Mouse (Mus musculus) R1 (cell line): ENCODE measurements around the gene Fnd3c2.
"Not testable (repeated sequence)": the region's sequence is repeated elsewhere in the genome, so short reads cannot be mapped to it uniquely, and the experiment has no call there.

Source experiments
- DNase-seq: peaks from one replicate; pipeline ENCODE4 v3.0.0-alpha.2; 2018; ENCODE audit warnings: low read depth, low spot score

The Fnd3c2 gene

GRCm38 (mm10) chrX:106255276-106255675 is at the start of gene Fnd3c2:
Gene Fnd3c2, minus strand, starts transcription at chrX:106255376.
- DNase-seq: no peak

DNA sequence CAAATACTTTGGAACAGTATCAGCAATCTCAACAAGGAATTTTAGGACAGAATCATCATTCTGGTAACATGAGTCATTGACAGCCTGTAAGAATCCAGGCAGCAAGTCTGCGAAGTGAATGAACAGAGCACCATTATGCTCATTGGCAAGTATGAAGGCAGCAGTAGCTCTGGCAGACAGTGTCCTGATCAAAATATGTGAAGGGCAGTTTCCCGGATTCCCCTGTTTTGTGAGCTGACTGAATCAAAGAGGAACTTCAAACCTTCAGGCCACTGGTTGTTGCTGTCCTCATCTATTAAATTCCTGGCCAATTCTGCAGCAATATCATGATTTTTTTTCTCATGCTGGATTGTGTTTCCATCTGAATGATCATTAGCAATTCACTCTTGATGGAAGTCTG is 29.3 kb upstream of the Fnd3c2 start:
- no peak for DNase-seq

DNA sequence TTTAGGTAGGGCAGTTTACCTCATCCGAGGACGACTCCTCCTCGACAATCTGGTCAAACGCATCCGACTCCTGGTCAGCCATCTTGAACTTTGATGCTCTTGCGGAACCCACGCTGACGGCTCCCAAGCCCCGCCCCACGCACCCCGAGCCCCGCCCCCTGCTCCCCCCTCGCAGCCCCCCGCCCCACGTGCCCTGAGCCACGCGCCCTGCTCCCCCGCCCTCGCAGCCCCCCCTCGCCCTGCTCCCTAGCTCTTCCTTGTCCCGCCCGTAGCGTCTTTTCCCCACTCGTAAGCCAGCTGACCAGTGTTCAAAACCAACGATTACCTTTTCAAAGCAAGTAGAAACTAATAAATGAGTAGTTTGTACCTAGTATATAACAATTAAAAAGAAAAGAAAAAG is 34.1 kb downstream of the Fnd3c2 start, which contains the start of gene Taf9b:
Gene Taf9b (minus strand): TSS at position 101 of the 400 bp plus-strand sequence.
- no peak for DNase-seq

DNA sequence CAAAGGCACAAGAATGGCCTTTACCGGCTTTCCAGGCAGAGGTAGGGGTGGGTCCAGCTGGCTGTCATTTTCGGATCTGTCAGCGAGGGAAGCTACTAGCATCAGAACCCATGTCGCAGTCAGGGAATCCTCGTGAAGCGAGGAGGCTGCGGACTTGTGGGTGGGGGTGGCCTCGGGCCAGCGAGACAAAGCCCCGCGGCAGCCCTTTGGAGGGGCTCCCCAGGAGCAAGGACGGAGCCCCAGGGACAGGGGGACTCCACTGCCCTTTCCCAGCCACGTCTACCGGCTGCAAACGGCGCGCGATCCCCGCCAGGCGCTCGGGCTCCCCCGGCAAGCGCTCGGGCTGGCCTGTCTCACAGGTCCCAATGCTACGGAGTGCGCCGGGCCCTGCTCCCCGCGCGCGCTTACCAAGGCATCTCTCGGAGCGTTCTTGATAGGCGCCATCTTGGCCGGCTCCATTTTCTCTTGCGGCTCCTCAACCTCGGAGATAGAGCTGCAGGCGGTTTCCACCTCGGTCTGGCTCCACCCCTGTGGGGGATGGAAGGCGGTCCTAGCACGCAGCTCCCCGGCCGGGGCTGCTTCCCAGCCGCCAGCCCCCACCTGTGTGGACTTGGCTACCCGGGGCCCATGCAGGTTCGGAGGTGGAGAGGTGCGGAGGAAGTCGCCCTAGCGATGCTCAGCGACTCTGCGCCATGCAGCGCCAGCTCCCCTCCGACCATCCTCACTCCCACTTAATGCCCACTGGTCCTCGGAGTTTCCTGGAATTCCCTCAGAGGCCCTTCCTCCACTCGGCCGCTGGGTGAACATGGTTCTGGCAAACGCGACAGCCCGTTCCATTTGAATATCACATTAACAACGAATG is 35.8 kb downstream of the Fnd3c2 start:
- peak; percentile 80 for DNase-seq

DNA sequence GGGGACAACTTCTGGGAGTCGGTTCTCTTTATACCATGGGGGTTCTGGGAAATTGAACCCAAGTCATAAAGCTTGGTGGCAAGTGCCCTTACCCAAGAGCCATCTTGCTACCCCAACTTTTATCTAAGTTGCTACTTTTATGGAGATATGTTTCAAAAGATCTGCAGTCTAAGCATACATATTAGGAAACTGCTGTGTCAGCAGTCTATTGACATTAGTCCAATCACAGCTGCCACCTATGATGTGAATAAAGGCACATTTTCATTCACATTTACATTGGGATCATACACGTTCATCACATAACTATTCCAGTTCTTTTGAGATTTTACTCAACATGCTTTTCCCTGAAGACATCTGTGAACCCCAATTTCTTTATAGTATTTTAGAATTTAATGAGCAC is 46.1 kb downstream of the Fnd3c2 start:
- DNase-seq: no peak

DNA sequence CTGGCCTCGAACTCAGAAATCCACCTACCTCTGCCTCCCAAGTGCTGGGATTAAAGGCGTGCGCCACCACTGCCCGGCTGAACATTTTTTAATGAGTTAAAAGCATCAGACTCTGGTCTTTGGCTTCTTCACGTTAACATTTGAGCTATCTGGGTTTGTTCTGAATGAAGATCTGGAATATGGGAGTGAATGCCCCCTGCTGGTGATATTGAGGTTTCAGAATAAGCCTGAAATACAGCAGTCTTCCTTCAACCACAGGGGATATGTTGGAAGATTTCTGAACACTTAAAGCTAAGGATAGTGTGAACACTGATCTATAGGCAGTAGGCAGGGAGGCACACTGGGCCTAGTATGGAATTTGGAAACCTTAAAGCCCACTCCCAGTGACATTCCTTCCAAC is 56.3 kb downstream of the Fnd3c2 start:
- DNase-seq: peak; percentile 35

DNA sequence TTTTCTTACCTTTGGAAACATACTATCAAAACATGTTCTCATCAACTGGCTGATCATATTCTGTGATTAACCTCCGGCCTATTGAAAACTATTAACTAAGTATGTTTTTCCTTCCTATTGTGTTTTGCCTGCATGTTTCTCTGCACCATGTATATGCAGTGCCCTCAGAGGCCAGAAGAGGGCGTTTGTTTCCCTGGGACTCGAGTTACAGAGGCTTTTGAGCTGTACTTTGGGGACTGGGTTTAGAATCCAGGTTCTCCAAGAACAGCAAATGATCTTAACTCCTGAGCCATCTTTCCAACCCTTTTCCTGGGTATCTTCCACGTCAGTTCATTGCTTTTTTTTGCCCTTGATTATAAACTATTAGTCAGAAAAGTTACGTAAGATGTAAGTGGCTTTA is 57.9 kb downstream of the Fnd3c2 start:
- DNase-seq: peak; percentile 50

- DNase-seq: not testable (repeated sequence)
Measured at GRCm38 (mm10) chrX:106194361-106194760, 60.8 kb downstream of the Fnd3c2 start.

GRCm38 (mm10) chrX:106190091-106190490 is 65.1 kb downstream of the Fnd3c2 start:
- no peak for DNase-seq

DNA sequence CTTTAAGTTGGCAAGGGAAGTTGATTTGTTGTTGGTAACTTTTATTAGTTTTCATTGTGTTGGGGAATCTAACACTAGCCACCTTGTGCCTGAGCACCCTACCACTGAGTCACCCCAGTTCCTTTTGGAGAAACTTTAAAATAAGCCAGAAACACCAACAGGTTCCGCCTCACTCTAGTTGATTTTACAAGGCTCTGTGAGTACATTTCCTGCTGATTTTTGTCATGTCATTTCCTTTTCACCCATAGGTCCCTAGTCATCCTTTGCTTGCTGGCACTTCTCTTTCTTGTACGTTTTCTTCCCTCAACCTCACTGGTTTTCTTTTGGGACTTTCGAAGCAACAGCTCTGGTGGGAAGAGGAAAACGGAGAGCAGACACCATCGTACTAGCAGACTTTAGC is 65.8 kb downstream of the Fnd3c2 start:
- DNase-seq: no peak

DNA sequence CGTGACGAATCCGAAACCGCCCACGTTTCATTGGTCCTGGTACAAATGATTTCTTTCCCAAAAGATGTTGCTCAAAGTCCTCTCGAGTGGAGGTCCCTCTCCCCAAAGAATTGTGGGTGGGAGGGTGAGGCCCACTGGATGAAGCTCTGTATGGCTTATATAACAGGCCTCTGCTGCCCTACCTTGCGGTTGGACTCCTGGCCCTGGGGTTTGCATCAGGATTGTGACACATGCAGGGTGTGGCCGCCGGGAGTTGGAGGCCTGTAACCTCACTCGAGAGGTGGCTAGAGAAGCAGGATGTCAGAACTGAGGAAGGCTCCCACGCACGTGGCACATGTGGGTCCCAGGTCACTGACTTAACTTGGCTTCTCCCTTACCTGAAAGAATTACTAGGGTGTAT is 67.4 kb downstream of the Fnd3c2 start:
- peak; percentile 31 for DNase-seq

DNA sequence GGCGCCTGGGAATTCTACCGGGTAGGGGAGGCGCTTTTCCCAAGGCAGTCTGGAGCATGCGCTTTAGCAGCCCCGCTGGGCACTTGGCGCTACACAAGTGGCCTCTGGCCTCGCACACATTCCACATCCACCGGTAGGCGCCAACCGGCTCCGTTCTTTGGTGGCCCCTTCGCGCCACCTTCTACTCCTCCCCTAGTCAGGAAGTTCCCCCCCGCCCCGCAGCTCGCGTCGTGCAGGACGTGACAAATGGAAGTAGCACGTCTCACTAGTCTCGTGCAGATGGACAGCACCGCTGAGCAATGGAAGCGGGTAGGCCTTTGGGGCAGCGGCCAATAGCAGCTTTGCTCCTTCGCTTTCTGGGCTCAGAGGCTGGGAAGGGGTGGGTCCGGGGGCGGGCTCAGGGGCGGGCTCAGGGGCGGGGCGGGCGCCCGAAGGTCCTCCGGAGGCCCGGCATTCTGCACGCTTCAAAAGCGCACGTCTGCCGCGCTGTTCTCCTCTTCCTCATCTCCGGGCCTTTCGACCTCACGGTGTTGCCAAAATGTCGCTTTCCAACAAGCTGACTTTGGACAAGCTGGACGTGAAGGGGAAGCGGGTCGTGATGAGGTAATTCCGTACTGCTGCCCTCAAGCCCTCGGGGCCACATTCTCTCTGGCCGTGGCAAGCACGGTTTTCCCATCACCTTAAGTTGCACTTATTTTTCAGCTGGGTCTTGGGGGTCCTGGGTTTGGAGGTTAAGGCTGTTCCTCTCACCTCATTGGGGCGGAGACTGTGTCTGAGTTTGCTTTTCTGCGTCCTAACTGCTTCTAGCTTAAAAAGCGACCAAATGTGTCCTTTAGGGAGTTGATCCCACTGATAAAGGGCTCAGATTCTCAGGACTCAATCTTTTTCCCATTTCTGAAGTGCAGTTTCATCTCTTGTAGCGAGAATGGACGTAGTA is 68.2 kb downstream of the Fnd3c2 start, which contains the start of gene Pgk1:
Gene Pgk1 (plus strand): TSS at position 388 of the 937 bp plus-strand sequence.
- peak; percentile 98 for DNase-seq

DNA sequence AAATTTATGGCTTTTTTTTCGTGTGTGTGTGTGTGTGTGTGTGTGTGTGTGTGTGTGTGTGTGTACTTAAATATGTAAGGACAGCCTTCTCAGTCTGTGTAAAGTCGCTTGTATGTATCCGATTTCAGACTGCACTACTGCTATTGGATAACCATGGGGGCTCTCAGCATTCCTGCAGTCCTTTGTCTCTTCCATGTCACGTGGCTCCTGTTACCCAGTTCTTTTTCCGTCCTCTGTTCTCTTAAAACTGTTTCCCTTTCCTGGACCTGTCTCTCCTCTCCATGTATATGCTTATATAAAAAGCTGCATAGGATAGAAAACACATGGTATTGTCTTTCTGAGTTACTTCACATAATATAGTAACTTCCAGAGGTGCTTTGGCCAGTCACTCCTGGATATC is 69.5 kb downstream of the Fnd3c2 start:
- peak; percentile 70 for DNase-seq
